Mouse (Mus musculus): Measurements from ENCODE around the gene Ccl28.
"Not testable (repeated sequence)": the region's sequence is repeated elsewhere in the genome, so short reads cannot be mapped to it uniquely, and the experiment has no call there.

Ccl28 gene

DNA sequence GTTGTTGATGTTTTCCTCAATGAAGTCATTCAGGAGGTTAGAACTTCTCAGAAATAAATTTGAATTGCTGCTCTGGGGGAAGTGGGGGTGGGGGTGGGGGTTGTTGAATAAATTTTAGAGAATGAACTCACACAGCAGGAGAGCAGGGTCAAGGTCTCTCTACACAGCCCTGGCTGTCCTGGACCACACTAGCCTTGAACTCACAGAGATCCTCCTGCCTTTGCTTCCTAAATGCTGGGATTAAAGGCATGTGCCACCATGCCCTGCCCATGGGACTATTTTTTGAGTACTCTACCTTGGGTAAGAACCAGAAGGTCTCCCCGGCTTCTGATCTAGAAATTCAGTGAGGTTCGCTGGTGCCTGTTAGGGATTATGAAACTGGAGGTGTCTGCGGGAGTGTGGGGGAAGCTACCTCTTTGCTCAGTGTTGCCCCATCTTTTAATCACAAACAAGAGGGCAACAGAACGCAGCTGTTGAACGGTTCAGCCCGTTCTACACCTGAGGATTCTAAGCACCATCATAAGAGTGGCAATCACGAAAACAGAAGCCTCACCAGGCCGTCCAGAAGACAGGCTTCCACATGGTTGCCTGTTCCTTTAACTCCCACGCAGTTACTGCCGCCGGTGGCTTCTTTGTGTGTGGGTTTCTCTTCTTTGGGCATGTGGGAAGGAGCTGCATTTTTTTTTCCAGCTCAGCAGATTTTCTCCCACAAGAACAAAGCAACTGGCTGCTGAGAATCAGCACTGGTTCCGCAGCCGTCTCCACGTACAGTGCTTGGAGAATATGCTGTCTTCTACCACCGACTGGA, 25.5 kb downstream of the Ccl28 start:
- DNase-seq (ENCODE audit: low spot score in 2 of 2): no peak

DNA sequence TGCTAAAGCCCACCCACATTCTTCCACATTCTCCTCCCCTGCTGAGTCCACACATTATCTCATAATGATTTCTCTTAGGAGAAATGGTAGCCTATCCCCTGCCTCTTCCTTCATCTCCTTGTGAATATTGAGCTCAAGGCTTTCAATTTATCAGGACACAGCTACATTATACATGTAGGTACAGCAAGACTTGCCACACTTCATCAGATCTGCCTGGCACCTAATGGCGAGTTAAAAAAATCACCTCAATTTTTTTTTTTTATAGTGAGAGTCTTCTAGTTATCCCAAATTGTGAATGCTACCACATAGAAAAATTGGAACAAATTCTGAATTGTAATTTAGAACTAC, 26.1 kb downstream of the Ccl28 start:
- DNase-seq (ENCODE audit: low spot score in 2 of 2): no peak

DNA sequence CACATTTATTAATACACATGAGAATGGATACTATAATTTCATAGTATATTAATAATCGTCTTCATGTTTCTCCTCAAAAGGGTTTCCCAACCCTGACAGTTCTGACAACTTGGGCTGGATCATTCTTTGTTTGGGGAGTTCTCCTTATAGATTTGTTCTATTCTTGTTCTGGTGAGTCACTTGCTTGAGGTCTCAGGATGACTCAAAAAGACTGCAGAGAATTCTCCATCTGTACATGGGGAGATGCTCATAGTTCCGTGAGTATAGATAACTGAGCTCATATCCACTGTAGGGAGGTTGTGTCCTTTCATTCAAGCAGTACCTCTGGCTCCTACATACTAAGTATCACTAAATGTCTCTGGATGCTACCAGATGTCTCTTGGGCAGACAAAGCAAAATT, 31.1 kb downstream of the Ccl28 start:
- DNase-seq (ENCODE audit: low spot score in 2 of 2): no peak

DNA sequence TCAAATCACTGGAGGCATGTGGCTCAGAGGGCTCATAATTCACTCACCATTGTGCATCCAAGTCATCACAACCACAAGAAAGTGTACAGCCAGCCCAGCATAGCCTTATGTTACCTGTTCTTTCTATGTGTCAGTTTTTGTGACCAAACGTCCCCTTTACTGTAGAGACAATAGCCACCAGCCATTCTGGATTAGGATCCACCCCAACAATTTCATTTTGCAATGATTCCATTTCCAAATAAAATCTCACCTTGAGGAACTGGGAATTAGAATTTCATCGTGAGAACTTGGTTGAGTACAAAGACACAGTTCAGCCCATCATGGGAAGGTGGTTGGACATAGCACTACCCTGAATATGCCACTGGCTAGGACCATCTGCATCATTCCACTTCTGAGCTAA, 32.6 kb downstream of the Ccl28 start:
- no peak for DNase-seq (ENCODE audit: low spot score in 2 of 2)

DNA sequence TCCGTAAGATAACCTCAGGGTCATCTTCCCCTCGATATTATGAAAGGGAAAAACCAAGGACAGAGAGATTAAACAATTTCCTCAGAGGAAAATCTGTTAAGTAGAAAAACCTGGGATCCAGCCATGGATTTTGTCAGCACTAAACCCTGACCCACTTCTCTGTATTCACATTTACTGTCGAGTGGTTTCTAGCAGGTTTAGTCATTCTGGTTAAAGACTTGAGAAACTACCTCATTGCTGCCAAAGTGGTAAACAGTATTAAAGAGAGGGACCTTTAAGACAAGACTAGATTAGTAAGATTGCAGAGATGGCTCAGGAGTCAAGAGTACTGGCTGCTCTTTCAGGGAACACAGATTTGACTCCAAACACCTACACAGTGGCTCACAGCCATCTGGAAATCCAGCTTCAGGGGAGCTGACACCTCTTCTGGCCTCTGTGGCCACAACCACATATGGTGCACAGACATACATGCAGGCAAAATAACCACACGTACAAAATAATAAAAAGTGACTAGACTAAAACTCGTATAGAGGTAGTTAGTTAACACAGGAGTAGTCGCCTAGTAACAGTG, 33.3 kb downstream of the Ccl28 start:
- DNase-seq (ENCODE audit: low spot score in 2 of 2): no peak

DNA sequence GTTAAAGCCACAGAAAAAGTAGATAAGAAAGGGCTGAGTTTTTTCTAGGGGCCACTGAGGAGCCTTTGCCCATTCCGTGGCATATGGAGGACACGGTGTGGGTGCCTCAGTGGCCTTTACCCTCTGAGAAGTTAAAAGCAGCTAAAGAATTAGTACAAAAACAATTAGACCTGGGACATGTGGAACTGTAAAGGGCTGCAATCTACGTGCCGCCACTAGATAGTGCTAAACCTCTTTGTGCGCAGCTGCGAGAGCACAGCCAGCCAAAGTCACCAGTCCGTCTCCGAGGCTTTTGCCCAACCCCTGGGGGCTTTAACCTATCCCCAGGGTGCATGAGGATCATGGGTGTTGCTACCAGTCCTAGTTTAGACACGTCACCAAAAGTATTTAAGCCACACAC, 37.8 kb downstream of the Ccl28 start:
- not testable (repeated sequence) for DNase-seq (ENCODE audit: low spot score in 2 of 2)

DNA sequence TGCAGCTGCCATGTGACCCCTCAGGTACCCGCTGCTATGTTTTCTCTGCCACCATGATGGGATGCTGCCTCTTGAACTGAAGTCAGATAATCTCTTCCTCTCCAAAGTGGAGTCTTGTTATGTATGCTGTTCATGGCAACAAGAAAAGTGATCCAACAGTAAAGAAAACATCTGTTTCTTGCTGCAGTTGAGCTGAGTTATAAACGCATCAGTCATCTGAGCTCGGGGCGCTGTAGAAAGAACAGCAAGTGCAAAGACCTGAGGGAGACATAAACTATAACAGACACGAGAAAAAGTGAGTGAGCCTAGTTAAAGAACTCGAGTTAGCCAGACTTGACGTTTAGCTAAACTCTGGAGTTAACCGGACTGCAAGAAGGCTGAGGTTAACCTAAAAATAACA, 55.2 kb downstream of the Ccl28 start:
- DNase-seq (ENCODE audit: low spot score in 2 of 2): no peak

DNA sequence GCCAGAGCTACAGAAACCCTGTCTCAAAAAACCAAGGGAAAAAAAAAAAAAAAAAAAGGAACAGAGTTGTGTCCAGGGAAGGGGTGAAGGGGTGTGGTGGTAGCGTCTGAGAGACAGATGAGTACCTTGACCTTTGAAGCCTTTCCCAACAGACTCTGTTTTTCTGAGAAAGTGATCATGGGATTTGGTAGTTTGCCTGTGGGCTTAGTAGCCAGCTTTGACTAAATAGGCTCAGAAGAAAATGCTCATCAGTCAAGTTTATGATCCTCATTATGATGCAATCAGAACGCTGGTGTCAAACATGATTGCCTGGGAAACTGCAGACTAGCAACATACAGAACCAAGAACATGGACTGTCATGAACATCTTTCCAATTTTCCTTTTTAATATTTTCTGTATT, 56.1 kb downstream of the Ccl28 start:
- DNase-seq (ENCODE audit: low spot score in 2 of 2): no peak

DNA sequence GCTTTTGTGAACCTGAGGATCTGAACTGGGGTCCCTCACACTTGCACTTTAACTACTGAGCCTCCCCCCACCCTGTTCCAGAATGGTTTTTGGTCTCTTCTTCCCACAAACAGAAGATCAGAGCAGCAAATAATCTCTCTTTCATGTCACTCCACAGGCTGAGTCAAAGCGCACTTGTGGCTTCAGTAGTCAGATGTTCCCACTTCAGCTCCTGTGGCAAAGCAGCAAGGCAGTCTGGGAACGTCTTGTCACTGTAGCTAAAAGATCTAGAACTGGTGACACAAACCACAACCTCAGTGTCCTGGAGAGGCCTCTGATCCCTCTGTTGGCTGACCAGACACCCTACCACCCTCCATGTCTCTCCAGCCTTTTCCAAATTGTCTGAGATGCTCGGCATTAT, 57.5 kb downstream of the Ccl28 start:
- no peak for DNase-seq (ENCODE audit: low spot score in 2 of 2)

DNA sequence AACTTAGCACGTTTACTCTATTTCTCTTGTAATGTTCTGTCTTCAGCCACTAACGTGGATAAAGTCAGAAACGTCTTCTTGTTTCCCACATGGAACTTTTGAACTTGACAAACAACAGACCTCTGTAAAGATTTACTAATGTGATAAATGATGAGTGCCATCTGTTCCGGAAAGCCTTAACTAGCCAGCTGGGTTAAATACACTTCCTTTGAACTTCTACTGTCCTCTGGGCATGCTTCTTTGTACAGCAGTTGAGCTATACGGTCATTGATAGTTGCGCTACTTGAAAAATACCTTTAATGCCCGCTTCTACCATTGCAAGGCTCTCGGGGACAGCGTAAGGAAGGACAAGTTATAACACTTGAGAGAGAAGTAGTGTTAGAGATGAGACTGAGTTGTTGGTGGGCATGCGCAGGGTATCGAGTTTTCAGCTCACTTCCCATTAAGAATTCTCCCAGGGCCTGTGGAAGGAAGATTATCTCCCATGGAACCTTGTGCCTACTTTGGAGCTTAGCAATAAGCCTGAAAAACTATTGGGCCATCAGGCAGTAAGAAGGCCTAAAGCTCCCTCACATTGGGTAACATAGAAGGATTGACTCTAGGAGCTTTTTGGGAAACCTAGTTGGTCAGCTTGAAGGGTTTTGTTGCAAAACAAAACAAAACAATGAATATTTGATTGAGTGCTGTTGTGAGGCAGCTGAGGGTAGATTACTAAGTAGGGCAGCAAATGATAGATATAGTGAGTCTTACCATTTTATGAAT, 61.0 kb downstream of the Ccl28 start:
- DNase-seq (ENCODE audit: low spot score in 2 of 2): no peak

DNA sequence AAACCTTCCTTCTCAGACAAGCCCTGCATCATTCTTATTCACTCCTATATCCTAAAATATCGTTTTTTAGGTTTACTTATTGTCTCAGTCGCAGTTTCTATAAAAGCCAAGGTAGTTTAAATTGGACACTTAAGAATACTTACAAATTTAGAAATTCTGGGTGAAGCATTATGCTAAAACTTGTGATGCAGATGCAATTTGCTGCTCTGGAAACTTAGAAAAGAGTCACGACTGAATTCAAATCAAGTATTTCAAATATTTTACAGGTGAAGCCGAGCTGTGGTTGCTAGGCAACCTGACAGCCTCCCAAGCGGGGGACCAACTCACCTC, 66.1 kb downstream of the Ccl28 start:
- no peak for DNase-seq (ENCODE audit: low spot score in 2 of 2)

DNA sequence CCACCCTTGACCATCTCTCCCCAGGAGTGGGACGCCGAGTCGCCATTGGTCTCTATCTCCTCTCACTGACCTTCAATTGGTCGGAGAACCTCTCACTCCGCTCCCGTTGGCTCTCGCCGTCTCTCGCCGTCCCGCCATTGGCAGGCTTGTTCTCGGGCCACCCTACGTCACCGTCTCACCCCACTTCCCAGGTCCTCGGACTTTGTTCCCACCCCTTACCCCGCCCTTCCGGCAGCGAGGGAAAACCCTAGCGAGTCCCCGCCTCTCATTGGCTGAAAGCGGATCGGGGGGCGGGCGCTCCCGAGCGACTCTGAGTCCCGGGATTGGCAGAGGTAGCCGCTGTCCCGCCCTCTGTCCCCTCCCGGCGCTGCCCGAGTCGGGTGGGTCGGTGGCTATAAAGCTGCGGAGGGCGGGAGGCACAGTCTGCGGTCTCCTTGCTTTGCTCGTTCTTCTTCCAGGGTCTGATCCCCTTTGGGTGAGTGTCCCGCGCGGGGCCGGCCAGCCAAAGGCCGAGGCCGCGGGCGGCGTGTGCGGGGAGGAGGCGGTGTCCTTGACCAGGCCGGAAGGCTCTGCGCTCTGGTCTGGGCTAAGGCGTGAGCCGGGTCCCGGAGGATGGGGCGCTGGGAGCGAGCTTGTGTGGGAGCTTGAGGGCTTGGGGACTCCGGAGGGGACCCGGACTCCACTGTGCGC, 66.6 kb downstream of the Ccl28 start, which contains the start of gene Hmgcs1:
Gene Hmgcs1, plus strand, starts transcription at position 341 of the 690 bp plus-strand sequence.
- peak; percentile 99 for DNase-seq (ENCODE audit: low spot score in 2 of 2)

DNA sequence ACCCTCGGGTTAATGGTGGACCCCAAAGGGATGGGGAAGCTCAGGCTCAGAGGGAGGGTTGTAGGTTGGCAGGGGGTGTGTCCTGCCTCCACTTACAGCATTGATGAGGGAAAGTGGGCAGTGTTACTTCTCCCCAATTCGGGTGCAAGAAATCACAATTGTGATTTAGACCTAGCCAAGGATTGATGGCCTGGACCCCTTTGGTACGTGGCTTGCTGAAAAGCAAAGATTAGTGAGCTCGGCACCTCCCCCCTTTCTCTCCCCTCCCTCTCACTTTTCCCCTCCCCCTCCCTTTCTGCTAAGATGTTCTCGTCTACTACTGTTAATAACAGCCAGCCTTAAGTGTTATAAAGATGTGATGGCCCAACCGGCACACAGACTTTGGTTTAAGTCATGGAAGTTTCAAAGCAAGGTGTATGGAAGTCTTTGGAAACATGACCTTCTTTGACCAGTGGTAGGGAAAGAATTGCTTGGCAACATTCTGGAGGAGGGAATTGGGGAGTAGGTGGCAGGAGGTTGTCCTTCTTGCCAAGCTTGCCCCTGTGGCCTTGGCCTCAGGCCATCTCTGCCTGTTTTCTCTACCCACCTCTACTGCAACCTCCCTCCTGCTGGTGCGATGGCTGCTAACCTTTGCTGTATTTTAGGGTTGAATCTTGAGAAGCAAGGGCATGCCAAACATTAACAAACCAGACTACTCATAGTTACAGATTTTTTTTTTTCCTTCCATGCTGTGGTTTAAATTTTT, 67.4 kb downstream of the Ccl28 start:
- no peak for DNase-seq (ENCODE audit: low spot score in 2 of 2)

DNA sequence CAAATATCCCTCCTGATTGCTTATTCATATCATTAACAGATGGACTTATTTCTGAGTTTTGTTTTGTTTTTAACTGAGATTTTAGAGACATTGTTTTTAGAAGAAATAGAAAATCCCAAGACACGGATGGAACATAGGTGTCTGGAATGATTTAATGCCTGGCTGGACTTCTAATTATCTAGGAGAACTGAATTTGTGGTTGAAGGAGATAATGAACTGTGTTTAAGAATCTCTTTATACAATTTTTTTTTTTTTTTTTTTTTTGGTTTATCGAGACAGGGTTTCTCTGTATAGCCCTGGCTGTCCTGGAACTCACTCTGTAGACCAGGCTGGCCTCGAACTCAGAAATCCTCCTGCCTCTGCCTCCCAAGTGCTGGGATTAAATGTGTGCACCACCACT, 68.3 kb downstream of the Ccl28 start:
- DNase-seq (ENCODE audit: low spot score in 2 of 2): not testable (repeated sequence)

DNA sequence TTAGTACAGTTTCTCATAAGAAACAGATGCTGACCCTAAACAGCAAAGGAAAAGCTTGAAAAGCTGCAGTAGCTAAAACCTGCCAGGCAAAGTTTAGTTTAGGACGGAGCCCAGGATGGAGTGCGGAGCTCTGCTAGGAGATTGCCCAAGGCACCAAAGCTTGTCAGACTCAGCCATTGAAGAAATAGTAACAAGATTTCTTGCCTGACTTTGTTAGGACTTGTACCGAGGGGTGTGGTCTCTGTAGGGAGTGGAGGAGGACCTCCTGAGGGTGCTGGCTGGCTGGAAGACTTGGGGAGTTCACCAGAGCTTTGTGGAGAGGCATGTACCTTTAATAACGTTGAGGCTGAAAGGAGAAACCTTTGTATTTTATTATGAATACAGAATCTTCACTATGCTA, 72.1 kb downstream of the Ccl28 start:
- no peak for DNase-seq (ENCODE audit: low spot score in 2 of 2)

DNA sequence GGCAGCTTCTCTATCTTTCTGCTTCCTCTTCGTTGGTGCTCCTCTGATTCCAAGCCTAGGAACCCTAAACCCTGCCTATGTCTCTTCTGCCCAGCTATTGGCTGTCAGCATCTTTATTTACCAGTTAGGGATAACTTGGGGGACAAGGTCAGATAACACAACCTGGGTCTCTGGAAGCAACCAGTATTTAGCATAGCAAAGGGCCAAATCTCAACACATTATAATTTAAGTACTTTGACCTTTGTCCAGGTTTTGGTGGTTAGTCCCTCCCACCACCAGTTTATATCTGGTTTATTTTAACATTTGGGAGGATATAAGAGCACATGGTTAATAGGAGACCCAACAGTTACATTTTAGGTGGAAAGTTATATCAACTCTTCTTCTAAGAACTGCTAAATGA, 72.9 kb downstream of the Ccl28 start:
- DNase-seq (ENCODE audit: low spot score in 2 of 2): no peak

DNA sequence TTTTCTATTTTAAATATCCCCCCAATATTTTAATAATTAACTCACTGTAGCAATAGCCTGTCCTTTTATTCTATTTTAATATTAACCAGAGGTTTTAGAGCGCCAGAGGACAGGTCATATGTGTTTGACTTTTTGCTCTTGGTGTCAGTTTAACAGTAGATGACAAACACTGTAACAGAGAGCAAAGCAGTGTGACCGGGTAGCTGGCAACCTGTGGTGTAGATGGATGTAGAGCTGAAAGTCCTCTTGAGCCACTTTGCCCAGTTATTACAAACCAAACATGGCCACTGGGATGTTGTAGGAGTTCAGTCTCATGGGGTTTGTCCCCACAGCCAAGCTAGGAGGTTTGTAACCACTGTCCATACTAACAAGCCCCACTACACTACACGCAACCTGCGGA, 74.8 kb downstream of the Ccl28 start:
- DNase-seq (ENCODE audit: low spot score in 2 of 2): no peak
